Mouse (Mus musculus): Measurements from ENCODE around the gene Nfix.

- TF ChIP-seq CTCF (IDR thresholded peaks at IDR 0.05; ENCODE audit: borderline replicate concordance, insufficient read depth, low read depth, low read length) (no peak), POLR2A (IDR thresholded peaks at IDR 0.05; ENCODE audit: borderline replicate concordance, insufficient read depth, low read length) (no peak)
Measured at GRCm38 (mm10) chr8:84731371-84732177, 68.6 kb downstream of the Nfix start.

All from cerebellum, adult 2 months (tissue).